Mouse (Mus musculus) hindbrain, embryonic 16.5 days (tissue): ENCODE results near the gene Myo5a. TPM values are rescaled to one million over a fixed set of nuclear protein-coding genes. Genes with fewer than 3 reads are reported as not detected.
A peak's percentile ranks its signal among the peaks of the same experiment; 100 is the strongest.

ENCODE experiments used
- ATAC-seq: fragments of 200-750 bp; cut with Nextera tagmentation; 2 replicates; pipeline ENCODE4 v1.8.0; 2017; ENCODE audit warnings: moderate TSS enrichment, moderate library complexity
- H3K27ac ChIP-seq: fragments of 300-500 bp; sonication (generic); 2 replicates; pipeline ENCODE4 v1.5.1; 2014; ENCODE audit warnings: low read depth, mild to moderate bottlenecking, control low read depth, low read length, moderate library complexity
- H3K27me3 ChIP-seq: fragments of 300-500 bp; sonication (generic); replicated peaks from 2 replicates; pipeline ENCODE4 v1.6.1; 2014; ENCODE audit warnings: low read length; ENCODE audit not compliant: control insufficient read depth, insufficient read depth
- H3K36me3 ChIP-seq: fragments of 300-500 bp; sonication (generic); 2 replicates; pipeline ENCODE4 v1.6.1; 2014; ENCODE audit warnings: mild to moderate bottlenecking, low read length, moderate library complexity, mixed read lengths; ENCODE audit not compliant: control insufficient read depth, insufficient read depth
- H3K4me1 ChIP-seq: fragments of 300-500 bp; sonication (generic); 2 replicates; pipeline ENCODE4 v1.6.1; 2014; ENCODE audit warnings: low read depth, low read length; ENCODE audit not compliant: control insufficient read depth, insufficient read depth
- H3K4me2 ChIP-seq: fragments of 300-500 bp; sonication (generic); 2 replicates; pipeline ENCODE4 v1.6.1; 2014; ENCODE audit warnings: mild to moderate bottlenecking, low read length, control low read depth, moderate library complexity
- H3K4me3 ChIP-seq: fragments of 300-500 bp; sonication (generic); 2 replicates; pipeline ENCODE4 v1.5.1; 2014; ENCODE audit warnings: mild to moderate bottlenecking, low read length, control low read depth, moderate library complexity
- H3K9ac ChIP-seq: fragments of 300-500 bp; sonication (generic); 2 replicates; pipeline ENCODE4 v1.6.1; 2014; ENCODE audit warnings: low read depth, mild to moderate bottlenecking, control low read depth, low read length, moderate library complexity
- H3K9me3 ChIP-seq: fragments of 300-500 bp; sonication (generic); 2 replicates; pipeline ENCODE4 v1.6.1; 2014; ENCODE audit warnings: mild to moderate bottlenecking, low read length, moderate library complexity; ENCODE audit not compliant: control insufficient read depth
- WGBS: fragments of 180-500 bp; shearing (Covaris S2); extraction: QIAGEN DNeasy Blood & Tissue Kit; methylation state at CpG from one replicate; pipeline ENCODE4 v1.1.7; 2014; 5-methylcytosine and 5-hydroxymethylcytosine counted together
- polyA plus RNA-seq: library from polyadenylated mRNA; unstranded; fragments of >200 nt; fragmentation: Nextera tagmentation; extraction: Ambion mirVana; gene quantifications from 2 replicates; pipeline ENCODE4 v1.2.1, GENCODE M21; 2015

The Myo5a gene
- polyA plus RNA-seq, 1 experiment from 2014 or later = 26.8 TPM

DNA sequence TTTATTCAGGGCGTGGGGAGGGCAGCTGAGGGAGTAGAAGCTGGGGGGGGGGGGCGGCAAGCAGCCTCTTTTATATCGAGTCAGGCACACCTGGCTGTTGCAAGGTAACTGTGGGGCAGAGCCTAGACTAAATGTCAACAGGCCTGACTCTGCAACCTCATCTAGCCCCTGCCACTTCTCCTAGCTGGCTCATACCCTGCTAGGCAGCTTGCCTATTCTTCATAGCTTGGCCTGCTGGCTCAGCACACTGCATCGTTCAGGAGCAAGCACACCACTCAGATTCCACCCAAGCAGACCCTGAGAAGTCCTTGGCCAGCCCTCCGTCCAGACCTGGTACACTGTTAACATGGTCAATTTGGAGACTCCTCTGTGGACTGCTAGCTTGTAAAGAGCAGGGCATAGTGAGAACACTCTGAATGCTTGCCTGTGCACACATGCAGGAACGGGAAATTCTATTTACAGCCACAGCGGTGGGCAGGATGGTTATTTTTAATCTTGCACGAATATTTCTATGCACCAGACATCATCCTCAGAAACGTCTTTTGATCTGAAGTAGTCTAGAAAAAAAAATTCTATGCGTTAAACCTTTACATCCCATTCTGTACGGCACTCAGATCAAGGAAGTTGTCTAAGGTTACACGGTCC lies 164.3 kb downstream of the Myo5a start:
- 78% methylated on average over 12 of the region's 12 CpGs for WGBS
- no peak overlapping the region for H3K4me2 ChIP-seq
- peaks cover 8% of the 10 kb centered on the region for H3K4me1 ChIP-seq
- no peak overlapping the region for H3K4me3 ChIP-seq
- H3K9ac ChIP-seq = no peak overlapping the region
- no peak overlapping the region for H3K27ac ChIP-seq
- ATAC-seq = no peak
- no peaks in the 10 kb centered on the region for H3K36me3 ChIP-seq
- peaks cover 2% of the 10 kb centered on the region; the same call in 1 of the 2 replicates for H3K9me3 ChIP-seq
- peaks cover 8% of the 10 kb centered on the region for H3K27me3 ChIP-seq

GRCm38 (mm10) chr9:75235696-75236095 lies 164.9 kb downstream of the Myo5a start:
- H3K4me2 ChIP-seq = no peak overlapping the region
- H3K27ac ChIP-seq = no peak overlapping the region
- no peak overlapping the region for H3K9ac ChIP-seq
- 57% methylated on average over 2 of the region's 2 CpGs for WGBS
- no peaks in the 10 kb centered on the region for H3K36me3 ChIP-seq
- ATAC-seq = no peak
- no peak overlapping the region for H3K4me3 ChIP-seq
- H3K4me1 ChIP-seq = peaks cover 8% of the 10 kb centered on the region
- peaks cover 2% of the 10 kb centered on the region; the same call in 1 of the 2 replicates for H3K9me3 ChIP-seq
- peaks cover 8% of the 10 kb centered on the region for H3K27me3 ChIP-seq

DNA sequence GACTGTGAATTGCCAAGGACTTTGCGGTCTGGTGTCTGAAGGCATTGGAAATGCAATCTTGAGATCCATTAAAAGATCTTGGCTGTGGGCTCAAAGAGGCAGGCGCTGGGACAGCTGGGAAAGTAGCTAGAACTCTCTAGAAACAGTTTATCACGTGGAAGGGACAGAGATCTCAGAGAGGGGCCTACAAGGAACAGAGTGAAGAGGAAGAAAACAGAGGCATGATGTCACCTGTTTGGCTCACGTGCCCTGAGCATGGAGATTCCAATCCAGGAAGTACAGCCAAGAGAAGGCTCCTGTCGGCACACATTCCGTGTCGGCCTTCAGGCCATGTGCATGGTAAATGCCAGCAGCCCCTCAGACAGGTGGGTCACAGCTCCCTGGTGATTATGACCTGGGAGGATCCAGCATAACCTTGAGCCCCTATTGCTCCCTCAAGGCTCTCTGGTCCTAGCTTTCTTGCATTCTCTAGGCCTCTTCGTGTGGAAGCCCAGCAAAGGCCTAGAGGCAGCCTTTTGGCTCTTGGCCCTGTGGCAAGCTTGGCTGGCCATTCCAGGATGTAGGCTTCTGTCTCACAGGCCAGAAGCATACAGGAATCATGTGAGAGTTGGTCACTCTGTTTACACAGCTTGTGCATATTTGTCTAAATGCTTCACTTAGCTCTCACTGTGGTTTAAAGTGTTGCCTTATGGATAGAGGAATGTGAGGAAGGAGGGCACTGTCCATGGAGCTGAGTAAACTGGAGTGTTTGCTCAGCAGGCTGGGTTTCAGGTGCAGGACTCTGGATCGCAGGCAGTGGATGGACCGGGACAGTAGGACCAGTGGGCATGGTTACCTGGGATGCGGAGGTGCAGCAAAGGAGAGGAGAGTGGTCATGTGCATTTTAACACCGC lies 165.8 kb downstream of the Myo5a start:
- no peak for ATAC-seq
- H3K4me1 ChIP-seq = peaks cover 8% of the 10 kb centered on the region
- H3K27me3 ChIP-seq = peaks cover 8% of the 10 kb centered on the region
- no peak overlapping the region for H3K4me2 ChIP-seq
- H3K4me3 ChIP-seq = no peak overlapping the region
- H3K9ac ChIP-seq = no peak overlapping the region
- H3K9me3 ChIP-seq = peaks cover 2% of the 10 kb centered on the region; the same call in 1 of the 2 replicates
- 84% methylated on average over 12 of the region's 12 CpGs for WGBS
- no peaks in the 10 kb centered on the region for H3K36me3 ChIP-seq
- no peak overlapping the region for H3K27ac ChIP-seq

DNA sequence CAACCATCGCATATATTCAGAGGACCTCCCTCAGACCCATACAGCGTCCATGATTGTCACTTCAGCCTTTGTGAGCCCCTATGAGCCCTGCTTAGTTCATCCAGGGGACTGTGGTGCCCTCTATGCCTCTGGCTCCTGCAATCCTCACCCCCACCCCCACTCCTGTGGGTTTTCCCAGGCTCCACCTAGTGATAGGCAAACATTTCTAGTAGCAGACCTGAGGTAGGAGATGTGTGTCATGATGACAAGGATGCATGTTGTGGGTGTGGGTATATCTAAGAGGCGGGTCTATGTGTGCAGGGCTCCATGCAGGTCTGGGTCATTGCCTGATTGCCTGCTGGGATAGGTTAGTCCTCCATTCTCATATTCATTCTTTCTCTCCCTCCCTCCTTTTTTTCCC lies 167.4 kb downstream of the Myo5a start:
- WGBS = 85% methylated on average over 3 of the region's 3 CpGs
- no peaks in the 10 kb centered on the region for H3K4me1 ChIP-seq
- H3K4me3 ChIP-seq = no peak overlapping the region
- H3K27me3 ChIP-seq = peaks cover 8% of the 10 kb centered on the region
- H3K36me3 ChIP-seq = no peaks in the 10 kb centered on the region
- H3K4me2 ChIP-seq = no peak overlapping the region
- H3K27ac ChIP-seq = no peak overlapping the region
- H3K9ac ChIP-seq = no peak overlapping the region
- no peak for ATAC-seq
- H3K9me3 ChIP-seq = peaks cover 2% of the 10 kb centered on the region; the same call in 1 of the 2 replicates

GRCm38 (mm10) chr9:75243052-75243451 lies 172.2 kb downstream of the Myo5a start:
- H3K36me3 ChIP-seq = no peaks in the 10 kb centered on the region
- H3K9me3 ChIP-seq = peaks cover 2% of the 10 kb centered on the region; the same call in 1 of the 2 replicates
- H3K4me3 ChIP-seq = no peak overlapping the region
- H3K27ac ChIP-seq = no peak overlapping the region
- no peak overlapping the region for H3K4me2 ChIP-seq
- H3K9ac ChIP-seq = no peak overlapping the region
- ATAC-seq = no peak
- WGBS = 83% methylated on average over 6 of the region's 6 CpGs
- H3K4me1 ChIP-seq = peaks cover 5% of the 10 kb centered on the region; the same call in 1 of the 2 replicates
- H3K27me3 ChIP-seq = no peaks in the 10 kb centered on the region

GRCm38 (mm10) chr9:75243730-75244406 lies 173.1 kb downstream of the Myo5a start:
- no peak overlapping the region for H3K4me2 ChIP-seq
- H3K9ac ChIP-seq = no peak overlapping the region
- ATAC-seq = peak; percentile 58
- no peaks in the 10 kb centered on the region for H3K36me3 ChIP-seq
- H3K27me3 ChIP-seq = no peaks in the 10 kb centered on the region
- H3K4me3 ChIP-seq = no peak overlapping the region
- H3K4me1 ChIP-seq = peaks cover 5% of the 10 kb centered on the region; the same call in 1 of the 2 replicates
- no peak overlapping the region for H3K27ac ChIP-seq
- 15% methylated on average over 5 of the region's 5 CpGs for WGBS
- H3K9me3 ChIP-seq = no peaks in the 10 kb centered on the region

DNA sequence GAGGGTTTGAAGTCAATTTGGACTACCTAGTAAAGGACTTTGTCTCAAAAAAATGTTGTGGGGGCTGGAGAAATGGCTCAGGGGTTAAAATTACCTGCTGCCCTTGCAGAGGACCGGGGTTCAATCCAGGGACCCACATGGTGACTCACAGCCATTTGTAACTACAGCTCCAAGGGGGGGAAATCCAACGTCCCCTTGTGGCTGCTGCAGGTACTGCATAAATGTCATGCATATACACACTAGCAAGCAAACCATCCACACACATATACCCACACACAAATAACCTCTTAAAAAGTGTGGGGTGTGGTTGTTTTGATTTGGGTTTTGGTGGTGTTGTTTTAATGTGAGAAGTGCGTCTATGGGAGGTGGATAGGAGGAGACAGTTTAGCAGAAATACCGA lies 173.7 kb downstream of the Myo5a start:
- Histone ChIP-seq H3K4me2 (no peak overlapping the region), H3K9me3 (no peaks in the 10 kb centered on the region), H3K27me3 (no peaks in the 10 kb centered on the region), H3K27ac (no peak overlapping the region), H3K36me3 (no peaks in the 10 kb centered on the region), H3K4me3 (no peak overlapping the region), H3K9ac (no peak overlapping the region), H3K4me1 (peaks cover 5% of the 10 kb centered on the region; the same call in 1 of the 2 replicates)
- WGBS = 79% methylated on average over 4 of the region's 4 CpGs
- no peak for ATAC-seq

GRCm38 (mm10) chr9:75246080-75246930 lies 175.5 kb downstream of the Myo5a start:
- Histone ChIP-seq H3K4me2 (no peak overlapping the region), H3K9ac (no peak overlapping the region), H3K27ac (no peak overlapping the region), H3K36me3 (no peaks in the 10 kb centered on the region), H3K4me3 (no peak overlapping the region), H3K4me1 (peaks cover 5% of the 10 kb centered on the region; the same call in 1 of the 2 replicates), H3K27me3 (no peaks in the 10 kb centered on the region), H3K9me3 (no peaks in the 10 kb centered on the region)
- no peak for ATAC-seq
- 92% methylated on average over 13 of the region's 13 CpGs for WGBS
